Mouse (Mus musculus): ENCODE results near the gene Rab11fip4. TPM values are rescaled to one million over a fixed set of nuclear protein-coding genes. Genes with fewer than 3 reads are reported as not detected.

The Rab11fip4 gene
- polyA plus RNA-seq, 1 experiment from 2014 or later: 9.1 TPM

GRCm38 (mm10) chr11:79628716-79629115, 37.7 kb downstream of the Rab11fip4 start:
- Histone ChIP-seq H3K4me1 (replicated peaks; ENCODE audit: insufficient read depth, low read length) (peaks cover 10% of the 10 kb centered on the region; the same call in 1 of the 2 replicates), H3K27ac (no peak overlapping the region), H3K9ac (ENCODE audit: low read depth, low read length) (no peak overlapping the region), H3K36me3 (ENCODE audit: insufficient read depth, low read length) (no peaks in the 10 kb centered on the region), H3K4me2 (ENCODE audit: low read length) (no peak overlapping the region), H3K27me3 (ENCODE audit: insufficient read depth, low read length) (no peaks in the 10 kb centered on the region), H3K9me3 (replicated peaks; ENCODE audit: low read length) (no peaks in the 10 kb centered on the region), H3K4me3 (replicated peaks; ENCODE audit: low read depth, low read length) (no peak overlapping the region)
- DNase-seq (ENCODE audit: low spot score): peak; percentile 43
- peak; percentile 73 for TF ChIP-seq CTCF (IDR thresholded peaks at IDR 0.05; ENCODE audit: low read depth)
- 69% methylated on average over 3 of the region's 3 CpGs for WGBS
- no peak for ATAC-seq (replicated peaks; ENCODE audit: low FRiP score, low read depth)

GRCm38 (mm10) chr11:79629752-79630374, 38.9 kb downstream of the Rab11fip4 start:
- H3K9me3 ChIP-seq (replicated peaks; ENCODE audit: low read length): no peaks in the 10 kb centered on the region
- no peaks in the 10 kb centered on the region for H3K27me3 ChIP-seq (ENCODE audit: insufficient read depth, low read length)
- no peak overlapping the region for H3K9ac ChIP-seq (ENCODE audit: low read depth, low read length)
- peaks cover 10% of the 10 kb centered on the region; the same call in 1 of the 2 replicates for H3K4me1 ChIP-seq (replicated peaks; ENCODE audit: insufficient read depth, low read length)
- 41% methylated on average over 7 of the region's 7 CpGs for WGBS
- DNase-seq (ENCODE audit: low spot score): peak; percentile 32
- TF ChIP-seq CTCF (IDR thresholded peaks at IDR 0.05; ENCODE audit: low read depth): no peak
- H3K27ac ChIP-seq: peak overlapping the region; percentile 86
- ATAC-seq (replicated peaks; ENCODE audit: low FRiP score, low read depth): peak; percentile 78; the same call in 1 of the 2 replicates
- H3K4me2 ChIP-seq (ENCODE audit: low read length): no peak overlapping the region
- H3K36me3 ChIP-seq (ENCODE audit: insufficient read depth, low read length): no peaks in the 10 kb centered on the region
- H3K4me3 ChIP-seq (replicated peaks; ENCODE audit: low read depth, low read length): no peak overlapping the region

GRCm38 (mm10) chr11:79630521-79630920, 39.5 kb downstream of the Rab11fip4 start:
- no peak for TF ChIP-seq CTCF (IDR thresholded peaks at IDR 0.05; ENCODE audit: low read depth)
- Histone ChIP-seq H3K4me2 (ENCODE audit: low read length) (no peak overlapping the region), H3K27me3 (ENCODE audit: insufficient read depth, low read length) (no peaks in the 10 kb centered on the region), H3K4me3 (replicated peaks; ENCODE audit: low read depth, low read length) (no peak overlapping the region), H3K27ac (peak overlapping the region; percentile 86), H3K9ac (ENCODE audit: low read depth, low read length) (no peak overlapping the region), H3K9me3 (replicated peaks; ENCODE audit: low read length) (no peaks in the 10 kb centered on the region), H3K4me1 (replicated peaks; ENCODE audit: insufficient read depth, low read length) (peaks cover 10% of the 10 kb centered on the region; the same call in 1 of the 2 replicates), H3K36me3 (ENCODE audit: insufficient read depth, low read length) (no peaks in the 10 kb centered on the region)
- 17% methylated on average over 6 of the region's 6 CpGs for WGBS
- peak; percentile 81 for ATAC-seq (replicated peaks; ENCODE audit: low FRiP score, low read depth)
- peak; percentile 54 for DNase-seq (ENCODE audit: low spot score)

- no peak for ATAC-seq (replicated peaks; ENCODE audit: low FRiP score, low read depth)
- 75% methylated on average over 8 of the region's 8 CpGs for WGBS
- no peak for TF ChIP-seq CTCF (IDR thresholded peaks at IDR 0.05; ENCODE audit: low read depth)
Measured at GRCm38 (mm10) chr11:79633366-79633765, 42.4 kb downstream of the Rab11fip4 start.

GRCm38 (mm10) chr11:79635661-79636449, 44.8 kb downstream of the Rab11fip4 start:
- 81% methylated on average over 6 of the region's 6 CpGs for WGBS
- ATAC-seq (replicated peaks; ENCODE audit: low FRiP score, low read depth) (no peak), DNase-seq (ENCODE audit: low spot score) (no peak)
- no peaks in the 10 kb centered on the region for H3K36me3 ChIP-seq (ENCODE audit: insufficient read depth, low read length)
- no peak overlapping the region for H3K4me2 ChIP-seq (ENCODE audit: low read length)
- H3K27ac ChIP-seq: no peak overlapping the region
- peak; percentile 37; the same call in 1 of the 2 replicates for TF ChIP-seq CTCF (IDR thresholded peaks at IDR 0.05; ENCODE audit: low read depth)
- H3K9ac ChIP-seq (ENCODE audit: low read depth, low read length): no peak overlapping the region
- H3K27me3 ChIP-seq (ENCODE audit: insufficient read depth, low read length): no peaks in the 10 kb centered on the region
- no peaks in the 10 kb centered on the region for H3K4me1 ChIP-seq (replicated peaks; ENCODE audit: insufficient read depth, low read length)
- 0 out of 2 replicates have a peak, but pooled peaks cover 4% of the 10 kb centered on the region for H3K9me3 ChIP-seq (replicated peaks; ENCODE audit: low read length)
- H3K4me3 ChIP-seq (replicated peaks; ENCODE audit: low read depth, low read length): no peak overlapping the region

More at GRCm38 (mm10) chr11:79633366-79633765, 42.4 kb downstream of the Rab11fip4 start:
- H3K4me1 ChIP-seq (replicated peaks; ENCODE audit: insufficient read depth, low read length): peaks cover 10% of the 10 kb centered on the region; the same call in 1 of the 2 replicates
- no peak for DNase-seq (ENCODE audit: low spot score)
- no peak overlapping the region for H3K4me3 ChIP-seq (replicated peaks; ENCODE audit: low read depth, low read length)
- no peak overlapping the region for H3K4me2 ChIP-seq (ENCODE audit: low read length)
- no peak overlapping the region for H3K9ac ChIP-seq (ENCODE audit: low read depth, low read length)
- no peaks in the 10 kb centered on the region for H3K36me3 ChIP-seq (ENCODE audit: insufficient read depth, low read length)
- 0 out of 2 replicates have a peak, but pooled peaks cover 4% of the 10 kb centered on the region for H3K9me3 ChIP-seq (replicated peaks; ENCODE audit: low read length)
- H3K27ac ChIP-seq: no peak overlapping the region
- H3K27me3 ChIP-seq (ENCODE audit: insufficient read depth, low read length): no peaks in the 10 kb centered on the region

GRCm38 (mm10) chr11:79636481-79636880, 45.5 kb downstream of the Rab11fip4 start:
- Histone ChIP-seq H3K4me3 (replicated peaks; ENCODE audit: low read depth, low read length) (no peak overlapping the region), H3K9ac (ENCODE audit: low read depth, low read length) (no peak overlapping the region), H3K9me3 (replicated peaks; ENCODE audit: low read length) (0 out of 2 replicates have a peak, but pooled peaks cover 4% of the 10 kb centered on the region), H3K27me3 (ENCODE audit: insufficient read depth, low read length) (no peaks in the 10 kb centered on the region), H3K36me3 (ENCODE audit: insufficient read depth, low read length) (no peaks in the 10 kb centered on the region), H3K4me2 (ENCODE audit: low read length) (no peak overlapping the region), H3K27ac (no peak overlapping the region), H3K4me1 (replicated peaks; ENCODE audit: insufficient read depth, low read length) (no peaks in the 10 kb centered on the region)
- WGBS: 93% methylated on average over 1 of the region's 1 CpGs
- DNase-seq (ENCODE audit: low spot score): no peak
- ATAC-seq (replicated peaks; ENCODE audit: low FRiP score, low read depth): no peak
- no peak for TF ChIP-seq CTCF (IDR thresholded peaks at IDR 0.05; ENCODE audit: low read depth)

Measured in kidney, postnatal 0 days (tissue).